Mouse (Mus musculus): ENCODE results near the gene 2700081O15Rik.

DNA sequence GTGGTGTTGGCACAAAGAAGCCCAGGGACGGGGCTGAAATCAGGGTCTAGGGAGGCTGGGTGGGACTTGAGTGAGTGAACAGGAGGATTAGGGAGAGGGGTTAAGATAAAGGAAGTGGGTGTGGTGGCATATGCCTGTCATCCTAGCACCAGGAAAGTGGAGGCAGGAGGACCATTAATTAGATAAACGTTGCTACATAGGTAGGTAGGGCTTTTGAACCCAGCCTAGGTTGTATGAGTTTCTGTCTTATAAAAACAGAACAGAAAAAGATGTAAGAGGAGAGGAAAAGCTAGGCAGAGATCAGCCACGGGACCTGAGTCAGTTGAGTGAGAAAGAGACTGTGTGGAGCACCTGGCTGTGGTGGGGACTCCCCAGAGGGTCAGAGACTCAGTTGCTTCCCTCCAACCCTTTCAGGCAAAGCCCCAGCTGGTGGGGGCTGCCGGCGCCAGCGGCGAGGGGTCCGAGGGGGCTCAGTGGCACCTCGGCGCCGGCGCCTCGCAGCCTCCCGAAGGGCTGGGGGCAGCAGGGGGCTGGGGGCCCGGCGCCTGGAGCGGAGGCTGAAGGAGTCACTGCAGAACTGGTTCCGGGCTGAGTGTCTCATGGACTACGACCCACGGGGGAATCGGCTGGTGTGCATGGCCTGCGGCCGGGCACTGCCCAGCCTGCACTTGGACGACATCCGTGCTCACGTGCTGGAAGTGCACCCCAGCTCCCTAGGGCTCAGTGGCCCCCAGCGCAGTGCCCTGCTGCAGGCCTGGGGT is 3.6 kb downstream of the 2700081O15Rik start:
- no peak for TF ChIP-seq POLR2A (IDR thresholded peaks at IDR 0.05; ENCODE audit: control insufficient read depth, low read depth, low read length)
- TF ChIP-seq CTCF (IDR thresholded peaks at IDR 0.05; ENCODE audit: control insufficient read depth, insufficient read depth, insufficient replicate concordance, low read depth, low read length) = no peak
